Mouse (Mus musculus) skeletal muscle tissue, adult 2 months (tissue): ENCODE data around the gene Tmem50b.
A peak's percentile ranks its signal among the peaks of the same experiment; 100 is the strongest.

Experiments
- DNase-seq: peaks from one replicate; pipeline ENCODE4 v3.0.0-alpha.2; 2012; ENCODE audit warnings: low read depth, low spot score

Tmem50b gene

GRCm38 (mm10) chr16:91565292-91565951 is 32.2 kb downstream of the Tmem50b start:
- no peak for DNase-seq

- no peak for DNase-seq
Observed at GRCm38 (mm10) chr16:91564580-91565291, 32.9 kb downstream of the Tmem50b start.

- DNase-seq, result no peak
Observed at GRCm38 (mm10) chr16:91561541-91562457, 35.8 kb downstream of the Tmem50b start.

- peak; percentile 51 for DNase-seq
Observed at GRCm38 (mm10) chr16:91561099-91561498, 36.5 kb downstream of the Tmem50b start.

GRCm38 (mm10) chr16:91557693-91558092 is 39.9 kb downstream of the Tmem50b start:
- peak; percentile 78 for DNase-seq

- no peak for DNase-seq
Observed at GRCm38 (mm10) chr16:91557214-91557613, 40.4 kb downstream of the Tmem50b start.

GRCm38 (mm10) chr16:91556659-91557058 is 40.9 kb downstream of the Tmem50b start:
- no peak for DNase-seq

- no peak for DNase-seq
Observed at GRCm38 (mm10) chr16:91555017-91555605, 42.5 kb downstream of the Tmem50b start.

GRCm38 (mm10) chr16:91553625-91554024 is 44.0 kb downstream of the Tmem50b start:
- DNase-seq, result no peak

- no peak for DNase-seq
Observed at GRCm38 (mm10) chr16:91552072-91552471, 45.5 kb downstream of the Tmem50b start.

- peak; percentile 71 for DNase-seq
Observed at GRCm38 (mm10) chr16:91551081-91551524, 46.5 kb downstream of the Tmem50b start.

- no peak for DNase-seq
Observed at GRCm38 (mm10) chr16:91549616-91550015, 48.0 kb downstream of the Tmem50b start.

- DNase-seq, result no peak
Observed at GRCm38 (mm10) chr16:91548996-91549395, 48.6 kb downstream of the Tmem50b start.

- no peak for DNase-seq
Observed at GRCm38 (mm10) chr16:91548586-91548985, 49.0 kb downstream of the Tmem50b start.

- DNase-seq, result no peak
Observed at GRCm38 (mm10) chr16:91547974-91548373, 49.6 kb downstream of the Tmem50b start.

GRCm38 (mm10) chr16:91546836-91547741 is 50.5 kb downstream of the Tmem50b start, which contains the start of gene Ifngr2:
TSS of gene Ifngr2 (plus strand) at chr16:91547072.
- DNase-seq, result peak; percentile 44

GRCm38 (mm10) chr16:91546391-91546835 is 51.2 kb downstream of the Tmem50b start:
- peak; percentile 51 for DNase-seq

GRCm38 (mm10) chr16:91545597-91546281 is 51.9 kb downstream of the Tmem50b start:
- no peak for DNase-seq

GRCm38 (mm10) chr16:91543619-91544018 is 54.0 kb downstream of the Tmem50b start:
- no peak for DNase-seq

- no peak for DNase-seq
Observed at GRCm38 (mm10) chr16:91541573-91542081, 56.0 kb downstream of the Tmem50b start.
